ENCODE assay signal across 12 mouse cellular contexts in the genomic region with DNA sequence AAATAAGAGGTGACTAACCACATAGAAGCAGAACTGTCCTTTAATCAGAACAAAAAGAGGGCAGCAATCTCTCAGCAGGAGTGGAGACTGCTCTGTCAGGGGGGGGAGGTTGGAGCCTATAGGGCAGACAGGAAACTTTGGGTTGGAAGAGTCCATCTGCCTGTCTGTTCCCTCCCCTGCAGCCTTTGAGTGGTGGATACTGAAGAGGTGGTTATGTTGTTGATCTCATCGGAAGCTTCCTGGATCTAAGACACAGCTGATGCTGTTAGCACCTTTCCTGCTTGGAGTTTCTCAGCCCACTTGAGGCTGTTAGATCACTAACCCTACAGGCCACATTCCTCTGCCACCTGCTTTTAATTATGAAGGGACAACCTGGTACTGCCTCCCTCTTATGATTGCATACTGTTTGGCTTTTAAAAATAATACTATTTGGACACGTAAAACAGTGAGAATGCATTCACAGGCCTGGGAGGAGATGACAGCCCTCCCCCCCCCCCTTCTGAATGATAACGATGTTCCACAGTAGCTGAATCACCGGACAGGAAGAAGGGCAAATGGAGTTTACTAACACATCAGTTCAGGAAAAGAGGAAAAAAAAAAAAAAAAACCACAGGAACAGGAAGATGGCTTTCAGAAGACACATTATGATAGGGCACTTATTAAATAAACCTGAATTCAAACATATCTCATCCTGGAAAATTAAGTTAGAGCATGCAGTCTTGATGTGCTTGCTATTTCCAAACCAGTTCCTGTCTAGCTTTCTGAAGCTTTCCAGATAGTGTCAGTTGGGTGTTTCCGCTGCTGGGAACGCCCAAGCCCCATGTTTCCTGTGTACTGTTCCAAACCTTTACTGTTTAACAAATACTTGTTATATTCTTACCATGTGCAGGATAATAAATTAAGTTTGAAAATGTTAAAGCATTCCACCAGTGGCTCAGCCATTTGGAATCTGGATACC. TPM values are rescaled to one million over a fixed set of nuclear protein-coding genes. Genes with fewer than 3 reads are reported as not detected.
A peak's percentile ranks its signal among the peaks of the same experiment; 100 is the strongest.
DNase-seq lines count a peak whose midpoint lies in the region; ATAC-seq lines count a peak whose summit lies in the region.
"Had no signal": no experiment of that assay in that cellular context is flagged by ENCODE, and none has a peak within 500 bp of the region (broad histone marks: within the 10 kb centered on the region; RNA-seq: fewer than 3 reads in every experiment).

No protein-coding gene starts in this region.

- H3K4me2 ChIP-seq in kidney, embryonic 16.5 days (replicated peaks; ENCODE audit: low read depth, low read length) = no peak overlapping the region
- H3K4me2 ChIP-seq: midbrain, embryonic 12.5 days had no signal

- peak; percentile 57 for DNase-seq in kidney, adult 11 months
- DNase-seq in heart, adult 18-20 months = peak; percentile 20 to 64
- peak; percentile 63 for DNase-seq in kidney, adult 9 months
- no peak for DNase-seq in right cerebral cortex, postnatal 14 days
- no peak for DNase-seq in urinary bladder, postnatal 36 days (ENCODE audit: low spot score in 2 of 2)
- DNase-seq in left cerebral cortex, adult 11 months (ENCODE audit: low spot score) = no peak

- 58% methylated on average over 6 of the region's 6 CpGs for WGBS in kidney, embryonic 16.5 days

- no peak overlapping the region for H3K9ac ChIP-seq in kidney, embryonic 16.5 days (replicated peaks; ENCODE audit: low read length)
- H3K9ac ChIP-seq: midbrain, embryonic 12.5 days had no signal

- H3K9me3 ChIP-seq in kidney, embryonic 16.5 days (ENCODE audit: low read length) = no peaks in the 10 kb centered on the region
- H3K9me3 ChIP-seq: midbrain, embryonic 12.5 days had no signal

- no peaks in the 10 kb centered on the region for H3K4me1 ChIP-seq in kidney, embryonic 16.5 days (ENCODE audit: insufficient read depth, low read length)
- H3K4me1 ChIP-seq: midbrain, embryonic 12.5 days had no signal

- no peak for ATAC-seq in kidney, embryonic 16.5 days (ENCODE audit: low FRiP score, low TSS enrichment)
- ATAC-seq in megakaryocyte progenitor cell, adult 5-6 weeks (replicated peaks; ENCODE audit: poor library complexity) = peak; percentile 42; the same call in 1 of the 2 replicates

- no peaks in the 10 kb centered on the region for H3K36me3 ChIP-seq in kidney, embryonic 16.5 days (ENCODE audit: insufficient read depth, low read length)
- H3K36me3 ChIP-seq: midbrain, embryonic 12.5 days had no signal

- no peak overlapping the region for H3K27ac ChIP-seq in kidney, embryonic 16.5 days (ENCODE audit: low read length)
- H3K27ac ChIP-seq: midbrain, embryonic 12.5 days had no signal

- H3K27me3 ChIP-seq in kidney, embryonic 16.5 days (ENCODE audit: insufficient read depth, low read length) = no peaks in the 10 kb centered on the region
- H3K27me3 ChIP-seq: CH12.LX; midbrain, embryonic 12.5 days had no signal

- no peak overlapping the region for H3K4me3 ChIP-seq in kidney, embryonic 16.5 days (ENCODE audit: low read length)
- H3K4me3 ChIP-seq: midbrain, embryonic 12.5 days had no signal

RNA-seq across cellular contexts. Expression of a gene that starts 41.9 kb away (rescaled TPM):
- 13.4 and 15.5 TPM in 2 replicates for polyA plus RNA-seq in kidney, embryonic 16.5 days (2015; fragmentation: Nextera tagmentation; extraction: Ambion mirVana)
- total RNA-seq in heart, adult 18-20 months (2021) = 10 to 100 TPM; 20.5 to 23.0 TPM
- total RNA-seq in megakaryocyte progenitor cell, adult 5-6 weeks (2015) = 16.1 and 22.6 TPM in 2 replicates
- total RNA-seq in megakaryocyte progenitor cell, adult 5-6 weeks (2017) = 14.4 and 19.2 TPM in 2 replicates

RNA-seq across cellular contexts. Expression of a gene that starts 59.0 kb away (rescaled TPM):
- not detected in 2 replicates for polyA plus RNA-seq in kidney, embryonic 16.5 days (2015; fragmentation: Nextera tagmentation; extraction: Ambion mirVana)
- total RNA-seq in heart, adult 18-20 months (2021) = not detected
- total RNA-seq in megakaryocyte progenitor cell, adult 5-6 weeks (2015) = not detected in 2 replicates
- total RNA-seq in megakaryocyte progenitor cell, adult 5-6 weeks (2017) = not detected in 2 replicates
- total RNA-seq: CH12.LX; gastrocnemius, adult 18-20 months; layer of hippocampus, postnatal 14 days had no signal
- polyA plus RNA-seq: midbrain, embryonic 12.5 days had no signal

Comparison
In these comparisons a context has a peak if more than half of its experiments do, and no peak if none do; other contexts are left out.
1. DNase-seq: peak in kidney, adult 11 months (single experiment), heart, adult 18-20 months (2 of 2) and kidney, adult 9 months (single experiment); none in right cerebral cortex, postnatal 14 days (single experiment), urinary bladder, postnatal 36 days (0 of 2) and left cerebral cortex, adult 11 months (single experiment).